Mouse (Mus musculus): ENCODE measurements around the gene Sgo1.
"Not testable (repeated sequence)": the region's sequence is repeated elsewhere in the genome, so short reads cannot be mapped to it uniquely, and the experiment has no call there.

The Sgo1 gene

DNA sequence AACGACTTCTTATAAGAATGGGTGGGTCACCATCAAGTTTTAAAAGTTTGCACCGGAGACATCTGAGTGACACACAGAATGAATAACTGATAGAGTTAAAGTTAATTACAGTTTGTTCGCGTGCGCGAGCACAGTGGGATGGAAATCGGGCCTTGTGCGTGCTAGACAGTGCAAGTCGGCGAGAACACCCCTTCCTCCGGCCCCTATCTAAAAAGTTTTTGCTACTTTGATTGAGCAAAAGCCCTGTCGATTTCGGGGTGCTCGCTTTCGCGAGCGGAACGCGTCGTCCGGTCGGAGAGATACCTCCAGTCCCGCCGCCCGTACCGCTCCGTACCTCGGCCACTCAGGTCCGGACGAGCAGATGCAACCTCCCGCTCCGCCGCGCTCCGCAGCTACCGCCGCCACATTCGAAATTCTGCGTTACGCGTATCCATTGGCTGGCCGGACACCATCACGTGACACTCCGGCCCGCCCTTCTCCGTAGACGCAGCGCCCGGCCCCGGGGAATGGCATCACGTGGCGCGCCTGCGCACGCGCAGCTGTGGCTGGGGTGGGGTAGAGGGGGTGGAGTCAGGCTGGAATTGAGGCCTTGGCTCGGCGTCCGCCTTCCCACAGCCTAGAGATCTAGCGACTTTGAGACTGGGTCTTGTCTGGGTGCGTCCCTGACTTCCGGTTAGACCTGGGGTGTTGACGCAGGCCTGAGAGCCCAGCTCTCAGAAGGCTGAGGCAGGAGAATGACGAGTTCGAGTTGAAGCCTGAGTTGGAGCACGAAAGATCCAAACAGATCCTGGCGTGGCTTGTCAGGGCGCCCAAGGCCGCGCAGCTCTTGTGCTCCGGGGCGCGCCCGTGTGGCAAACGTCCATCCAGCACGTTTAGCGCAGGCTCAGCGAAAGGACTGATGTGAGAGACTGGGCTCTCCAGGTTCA lies at the start of gene Sgo1:
Sgo1 (minus strand) TSS at position 457 of the 926 bp plus-strand sequence.
- DNase-seq (ENCODE audit: inconsistent ontology term): peak; percentile 99

- not testable (repeated sequence) for DNase-seq (ENCODE audit: inconsistent ontology term)
Measured at GRCm38 (mm10) chr17:53718916-53719315, 29.8 kb upstream of the Sgo1 start.

DNA sequence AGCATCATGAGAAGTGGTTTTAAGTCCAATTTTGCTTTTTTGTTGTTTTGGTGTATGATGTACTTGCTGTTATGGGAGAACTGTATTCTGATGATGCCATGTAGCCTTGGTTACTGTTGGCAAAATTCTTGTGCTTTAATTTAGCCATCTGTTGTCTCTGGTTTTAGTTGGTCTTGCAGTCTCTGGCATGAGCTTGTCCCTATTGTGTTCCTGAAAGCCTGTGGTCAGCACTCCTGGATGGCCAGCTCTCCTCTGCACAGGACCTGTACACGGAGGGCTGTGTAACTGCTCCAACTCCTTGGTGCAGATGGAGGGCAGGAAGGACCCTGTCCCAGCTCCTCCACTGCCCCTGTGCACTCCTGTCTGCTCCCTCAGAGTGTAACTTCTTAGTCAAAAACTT lies 29.3 kb upstream of the Sgo1 start:
- no peak for DNase-seq (ENCODE audit: inconsistent ontology term)

DNA sequence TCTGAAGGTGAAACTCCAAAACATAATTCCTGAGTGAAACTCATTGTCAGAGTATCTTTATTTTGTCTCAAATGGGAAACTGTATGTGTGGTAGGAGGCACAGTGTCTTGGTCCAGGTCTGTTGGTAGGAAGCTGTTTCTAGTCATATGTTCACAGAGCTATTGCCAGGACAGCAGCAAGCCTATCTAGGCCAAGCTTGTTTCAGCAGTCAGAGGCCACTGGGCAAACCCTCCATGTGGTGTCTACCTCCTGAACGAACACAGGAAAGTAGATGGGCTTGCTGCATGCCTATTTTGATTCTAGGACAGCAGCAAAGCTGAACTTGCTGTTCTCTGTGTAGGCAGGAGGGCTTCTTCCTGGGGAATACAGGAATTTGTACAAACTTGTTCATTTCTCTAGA lies 26.0 kb upstream of the Sgo1 start:
- not testable (repeated sequence) for DNase-seq (ENCODE audit: inconsistent ontology term)

GRCm38 (mm10) chr17:53714453-53714852 lies 25.3 kb upstream of the Sgo1 start:
- DNase-seq (ENCODE audit: inconsistent ontology term): no peak

DNA sequence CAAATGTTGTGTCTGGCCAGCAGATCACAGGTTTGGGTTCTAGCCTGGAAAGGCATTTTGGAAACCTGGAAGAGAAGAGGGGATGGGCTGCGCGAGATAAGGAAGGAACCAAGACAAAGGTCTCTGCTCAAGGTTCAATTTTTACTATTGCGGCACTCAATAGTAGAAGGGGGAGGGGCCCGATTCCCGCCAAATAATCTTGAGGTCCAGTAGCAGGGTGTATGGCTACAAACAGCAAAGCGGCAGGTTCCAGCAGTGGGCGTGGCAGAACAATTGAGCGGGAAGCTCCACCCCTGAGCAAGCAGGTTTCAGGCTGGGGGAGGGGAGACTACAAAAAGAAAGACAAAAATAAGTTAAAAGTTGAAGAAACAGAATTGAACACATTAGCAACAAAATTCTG lies 8.4 kb upstream of the Sgo1 start:
- not testable (repeated sequence) for DNase-seq (ENCODE audit: inconsistent ontology term)

- DNase-seq (ENCODE audit: inconsistent ontology term): peak; percentile 49
Measured at GRCm38 (mm10) chr17:53694039-53694438, 4.9 kb upstream of the Sgo1 start.

- no peak for DNase-seq (ENCODE audit: inconsistent ontology term)
Measured at GRCm38 (mm10) chr17:53689946-53690345, 813 bp upstream of the Sgo1 start.

DNA sequence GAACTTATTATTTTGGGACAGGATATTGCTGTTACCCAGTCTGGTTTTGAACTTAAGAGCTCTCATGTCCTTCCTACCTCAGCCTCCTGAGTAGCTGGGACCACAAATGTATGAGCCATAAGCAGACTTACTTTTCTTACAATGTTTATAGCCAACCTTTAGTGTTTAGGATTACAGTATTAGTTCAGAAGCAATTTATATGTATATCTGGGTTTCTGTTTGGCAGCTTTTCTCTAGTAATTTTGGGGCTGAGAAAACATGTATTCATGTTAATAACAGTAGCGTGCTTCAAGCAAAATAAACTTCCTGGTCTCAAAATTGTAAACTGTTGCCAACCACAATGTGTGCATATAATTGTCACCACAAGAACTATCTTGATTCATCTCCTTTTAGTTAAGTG lies 812 bp downstream of the Sgo1 start:
- DNase-seq (ENCODE audit: inconsistent ontology term): peak; percentile 6

GRCm38 (mm10) chr17:53678716-53679115 lies 10.4 kb downstream of the Sgo1 start:
- peak; percentile 11 for DNase-seq (ENCODE audit: inconsistent ontology term)

DNA sequence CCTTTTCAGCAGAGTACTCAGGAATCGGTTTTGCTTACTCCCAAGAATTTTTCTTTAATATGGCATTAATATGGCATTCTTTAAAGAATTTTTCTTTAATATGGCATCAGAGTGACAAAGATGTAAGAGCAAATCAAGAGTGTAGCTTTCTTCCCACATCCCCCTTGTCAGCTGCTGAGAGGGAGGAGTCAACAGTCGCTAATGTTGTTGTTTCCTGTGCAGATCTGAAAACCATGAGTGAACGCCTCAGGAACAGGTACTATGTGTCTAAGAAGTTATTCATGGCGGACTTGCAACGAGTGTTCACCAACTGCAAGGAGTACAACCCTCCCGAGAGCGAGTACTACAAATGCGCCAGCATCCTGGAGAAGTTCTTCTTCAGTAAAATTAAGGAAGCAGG lies 18.7 kb downstream of the Sgo1 start:
- DNase-seq (ENCODE audit: inconsistent ontology term): no peak

GRCm38 (mm10) chr17:53664703-53665382 lies 24.3 kb downstream of the Sgo1 start:
- DNase-seq (ENCODE audit: inconsistent ontology term): no peak

GRCm38 (mm10) chr17:53664267-53664666 lies 24.9 kb downstream of the Sgo1 start:
- DNase-seq (ENCODE audit: inconsistent ontology term): no peak

DNA sequence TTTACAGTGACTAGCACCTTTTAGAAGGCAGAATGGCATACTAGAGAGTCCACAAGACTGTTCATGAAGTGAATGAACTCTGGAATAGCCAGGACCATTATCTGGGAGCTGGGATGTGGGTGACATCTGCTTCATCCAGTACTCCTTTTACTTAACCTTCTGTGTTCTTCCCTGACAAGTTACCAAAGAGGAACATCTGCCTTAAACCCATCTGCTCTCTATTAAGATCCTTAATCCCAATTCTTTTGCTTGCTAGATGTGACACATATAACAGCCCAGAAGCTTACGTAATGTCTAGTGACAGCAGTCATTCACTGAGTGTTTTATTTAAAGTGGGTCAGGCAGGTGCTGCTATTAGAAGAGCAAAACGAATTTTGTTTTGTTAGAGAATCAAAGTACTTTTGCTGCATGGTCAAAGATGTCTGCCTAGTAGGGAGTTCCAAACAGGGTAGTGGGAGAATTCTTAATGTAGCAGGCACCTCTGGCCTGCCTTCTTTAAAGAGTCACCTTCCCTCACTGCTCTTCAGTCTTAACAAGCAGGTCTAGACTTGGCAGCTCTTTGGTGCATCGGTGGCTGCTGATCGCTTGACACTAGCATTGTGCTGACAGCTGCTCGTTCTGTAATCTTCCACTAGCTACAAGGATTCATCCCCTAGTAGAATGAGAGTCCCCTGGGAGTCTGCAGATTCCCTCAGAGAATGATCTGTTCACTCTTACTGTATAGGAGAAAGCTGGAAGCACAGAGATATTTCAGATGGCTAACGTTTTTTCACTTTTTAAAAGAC lies 27.9 kb downstream of the Sgo1 start:
- no peak for DNase-seq (ENCODE audit: inconsistent ontology term)

DNA sequence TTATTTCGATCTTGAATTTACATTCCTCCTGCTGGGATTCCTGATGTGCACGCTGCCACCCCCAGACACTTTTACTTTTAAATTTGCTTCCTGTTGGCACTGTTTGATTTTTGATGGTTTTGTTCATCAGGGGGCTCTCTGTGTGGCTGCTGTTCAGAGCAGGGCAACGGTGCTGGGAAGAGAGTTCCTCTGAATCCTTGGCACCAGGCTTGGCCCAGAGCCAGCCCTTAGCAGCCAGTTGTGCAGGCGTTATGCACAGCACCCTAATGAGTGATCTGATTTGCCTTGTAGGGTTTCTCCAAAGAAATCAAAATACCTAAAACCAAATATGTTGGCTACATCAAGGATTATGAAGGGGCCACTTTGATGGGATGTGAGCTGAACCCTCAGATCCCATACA lies 29.4 kb downstream of the Sgo1 start:
- DNase-seq (ENCODE audit: inconsistent ontology term): no peak

DNA sequence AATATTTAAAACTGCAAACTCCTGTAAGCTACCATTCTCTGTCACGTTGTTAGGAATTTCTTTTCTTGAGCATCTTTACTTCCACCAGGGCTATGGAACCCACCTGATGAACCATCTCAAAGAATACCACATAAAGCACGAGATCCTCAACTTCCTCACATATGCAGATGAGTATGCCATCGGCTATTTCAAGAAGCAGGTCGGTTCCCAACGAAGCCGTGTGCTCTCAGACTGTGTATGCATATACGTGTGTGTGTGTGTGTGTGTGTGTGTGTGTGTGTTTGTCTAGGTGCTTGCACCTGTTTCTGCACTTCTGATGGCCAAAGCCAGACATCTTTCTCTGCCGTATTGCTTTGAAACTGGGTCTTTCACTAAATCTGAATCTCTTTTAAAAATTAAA lies 29.9 kb downstream of the Sgo1 start:
- DNase-seq (ENCODE audit: inconsistent ontology term): no peak

DNA sequence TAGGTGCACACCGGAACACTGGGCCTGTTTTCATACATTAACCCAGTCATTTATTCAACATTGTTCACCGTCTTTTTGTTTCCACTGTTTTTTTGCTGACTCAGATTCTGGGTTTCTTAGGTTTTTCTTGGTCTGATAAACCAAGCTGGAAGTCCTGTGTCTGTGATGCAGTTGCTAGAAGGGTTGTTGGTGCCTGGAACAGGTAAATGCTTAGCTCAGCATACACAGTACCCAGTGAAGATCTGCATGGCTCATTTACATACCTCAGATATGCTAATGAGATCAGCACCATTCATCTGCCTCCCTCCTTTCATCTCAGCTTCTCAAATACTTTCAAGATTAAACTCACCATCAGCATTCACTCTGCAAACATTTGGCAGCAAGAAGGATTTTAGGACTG lies 30.5 kb downstream of the Sgo1 start:
- no peak for DNase-seq (ENCODE audit: inconsistent ontology term)

GRCm38 (mm10) chr17:53657391-53657790 lies 31.7 kb downstream of the Sgo1 start:
- not testable (repeated sequence) for DNase-seq (ENCODE audit: inconsistent ontology term)

- no peak for DNase-seq (ENCODE audit: inconsistent ontology term)
Measured at GRCm38 (mm10) chr17:53656369-53656860, 32.7 kb downstream of the Sgo1 start.

DNA sequence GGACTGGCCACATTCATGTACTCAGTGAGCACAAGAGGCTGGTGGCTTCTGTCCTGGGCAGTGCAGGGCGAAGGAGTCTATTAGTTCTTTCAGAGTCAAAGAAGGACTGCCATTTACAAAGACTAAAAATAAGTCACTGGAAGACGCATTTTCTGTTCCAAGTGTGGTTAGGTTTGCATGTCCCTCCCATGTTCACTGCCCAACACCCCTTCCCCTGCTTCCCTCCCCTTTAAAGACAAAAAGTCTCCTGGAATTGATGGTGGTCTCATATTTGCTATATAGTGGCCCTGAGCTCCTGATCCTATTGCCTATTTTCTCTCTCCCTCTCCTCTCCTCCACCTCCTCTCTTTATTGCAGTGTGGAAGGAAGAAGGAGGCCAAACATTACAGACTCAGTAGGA lies 33.2 kb downstream of the Sgo1 start:
- no peak for DNase-seq (ENCODE audit: inconsistent ontology term)

- DNase-seq (ENCODE audit: inconsistent ontology term): no peak
Measured at GRCm38 (mm10) chr17:53655081-53655480, 34.1 kb downstream of the Sgo1 start.

GRCm38 (mm10) chr17:53654596-53654995 lies 34.5 kb downstream of the Sgo1 start:
- no peak for DNase-seq (ENCODE audit: inconsistent ontology term)
